Mouse (Mus musculus): ENCODE data around the gene Fat2.

Fat2 gene

GRCm38 (mm10) chr11:55236815-55237214, 99.5 kb downstream of the Fat2 start:
- DNase-seq: no peak

GRCm38 (mm10) chr11:55234791-55235190, 101.6 kb downstream of the Fat2 start:
- no peak for DNase-seq

- no peak for DNase-seq
Observed at GRCm38 (mm10) chr11:55234288-55234687, 102.1 kb downstream of the Fat2 start.

DNA sequence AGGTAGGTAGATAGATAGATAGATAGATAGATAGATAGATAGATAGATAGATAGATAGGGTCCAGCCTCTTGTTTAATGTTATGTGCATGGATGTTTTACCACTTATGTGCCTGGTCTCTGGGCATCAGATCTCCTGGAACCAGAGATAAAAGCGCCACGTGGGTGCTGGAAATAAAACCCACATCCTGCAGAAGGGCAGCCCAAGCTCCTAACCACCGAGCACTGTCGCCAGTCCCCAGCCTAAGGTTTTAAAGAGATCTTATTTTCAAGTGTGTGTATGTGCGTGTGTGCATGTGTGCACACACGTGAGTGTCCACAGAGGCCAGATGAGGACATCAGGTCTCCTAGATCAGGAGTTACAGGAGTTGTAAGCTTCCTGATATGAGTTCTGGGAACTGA, 105.3 kb downstream of the Fat2 start:
- DNase-seq: no peak

DNA sequence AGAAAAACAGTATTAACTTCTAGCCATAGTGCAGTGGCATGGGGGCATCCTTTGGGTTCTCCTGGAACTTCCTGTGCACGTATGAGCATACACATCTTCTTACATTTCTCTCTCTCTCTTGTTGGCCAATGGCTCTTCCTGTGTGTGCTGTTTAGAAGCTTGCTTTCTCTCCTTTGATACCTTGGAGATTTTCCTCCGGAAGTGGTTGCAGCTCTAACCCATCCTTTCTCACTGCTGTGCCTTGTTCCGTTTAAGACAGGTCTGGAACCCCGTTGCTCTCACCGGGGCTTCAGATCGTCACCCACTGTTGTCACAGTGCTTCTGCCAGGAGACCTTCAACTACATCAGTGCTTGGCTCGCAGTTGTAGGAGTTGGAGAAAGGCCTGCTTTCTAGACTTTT, 115.1 kb downstream of the Fat2 start:
- no peak for DNase-seq

- DNase-seq: no peak
Observed at GRCm38 (mm10) chr11:55218473-55218872, 117.9 kb downstream of the Fat2 start.

DNA sequence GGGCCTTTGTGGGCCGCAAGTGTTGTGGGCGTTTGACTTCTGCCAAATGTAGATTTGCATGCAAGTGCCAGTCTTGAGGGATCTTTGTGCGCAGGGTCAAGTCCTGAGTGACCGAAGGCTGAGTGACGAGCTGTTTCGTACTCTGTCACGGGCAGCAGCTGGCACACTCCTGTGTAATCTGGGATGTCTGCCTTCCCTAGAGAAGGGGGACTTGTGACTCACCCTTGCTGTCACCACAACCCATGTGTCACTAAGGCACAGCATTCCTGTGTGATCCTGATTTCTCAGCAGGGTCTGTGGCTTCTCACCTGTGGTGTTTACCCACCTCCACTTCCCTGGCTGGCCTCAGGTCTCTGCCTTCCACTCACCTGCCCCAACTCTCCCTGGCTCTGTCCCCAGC, 118.5 kb downstream of the Fat2 start:
- DNase-seq: no peak

DNA sequence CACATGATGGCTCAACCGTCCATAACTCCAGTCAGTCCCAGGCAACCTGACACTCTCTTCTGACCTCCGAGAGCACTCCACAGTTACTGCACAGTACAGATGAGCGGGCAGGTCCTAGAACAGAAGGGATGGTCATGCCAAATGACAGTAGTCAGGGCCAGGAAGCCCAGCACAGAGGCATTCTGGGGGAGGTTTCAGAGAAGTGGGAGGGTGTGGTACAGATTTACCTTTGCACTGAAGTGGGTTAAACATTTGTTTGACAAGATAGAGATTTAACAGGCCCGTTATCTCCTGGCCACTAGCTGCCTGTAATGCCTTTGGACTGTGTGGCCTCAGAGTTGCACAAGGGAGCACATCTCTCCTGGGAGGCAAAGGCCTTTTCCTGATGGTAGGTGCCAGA, 118.9 kb downstream of the Fat2 start:
- peak in 1 of 2 experiments; percentile 41 for DNase-seq

GRCm38 (mm10) chr11:55216830-55217229, 119.5 kb downstream of the Fat2 start:
- DNase-seq: no peak

DNA sequence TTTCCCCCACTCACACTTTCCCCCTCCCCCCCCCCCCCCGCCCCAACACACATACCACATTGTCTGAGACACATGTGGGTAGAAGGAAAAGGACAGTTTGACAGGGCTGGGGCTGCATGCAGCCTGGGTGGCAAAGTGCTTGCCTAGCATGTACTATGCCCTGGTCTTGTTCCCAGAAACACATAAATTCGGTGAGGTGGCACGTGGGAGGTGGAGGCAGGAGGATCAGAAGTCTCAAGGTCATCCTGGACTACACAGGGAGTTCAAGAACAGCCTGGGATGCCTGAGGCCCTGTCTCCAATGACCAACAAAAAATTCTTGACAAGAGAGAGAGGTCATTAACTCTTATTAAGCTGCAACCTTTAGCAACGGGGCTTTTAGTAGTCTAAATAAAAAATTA, 120.3 kb downstream of the Fat2 start:
- DNase-seq: peak; percentile 15 to 50

- no peak for DNase-seq
Observed at GRCm38 (mm10) chr11:55214978-55215377, 121.4 kb downstream of the Fat2 start.

DNA sequence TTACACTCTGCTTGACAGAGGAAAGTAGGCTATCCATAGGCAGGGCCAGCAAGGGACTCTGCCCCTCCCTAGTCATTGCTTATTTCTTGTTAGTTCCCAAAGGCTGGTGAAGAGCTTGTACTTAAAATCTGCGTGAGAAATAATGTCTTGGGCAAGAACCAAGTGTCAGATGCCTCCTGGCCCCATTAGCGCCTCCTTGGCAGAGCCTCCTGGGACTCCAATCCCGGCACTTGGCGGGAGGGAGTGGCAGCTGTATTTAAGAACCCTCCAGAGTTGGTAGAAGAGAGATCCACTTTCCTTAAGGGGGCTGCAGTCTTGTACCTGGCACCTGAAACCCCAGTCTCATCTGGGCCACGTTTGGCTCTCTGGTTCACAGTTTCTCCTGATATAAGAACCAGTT, 122.2 kb downstream of the Fat2 start:
- no peak for DNase-seq

- no peak for DNase-seq
Observed at GRCm38 (mm10) chr11:55213518-55213917, 122.8 kb downstream of the Fat2 start.

GRCm38 (mm10) chr11:55209626-55210353, 126.6 kb downstream of the Fat2 start:
- peak in 1 of 2 experiments; percentile 17 for DNase-seq

GRCm38 (mm10) chr11:55209032-55209431, 127.3 kb downstream of the Fat2 start:
- DNase-seq: no peak

GRCm38 (mm10) chr11:55208001-55208690, 128.2 kb downstream of the Fat2 start:
- peak in 1 of 2 experiments; percentile 20 for DNase-seq

GRCm38 (mm10) chr11:55204602-55205001, 131.8 kb downstream of the Fat2 start:
- peak; percentile 43 to 56 for DNase-seq

DNA sequence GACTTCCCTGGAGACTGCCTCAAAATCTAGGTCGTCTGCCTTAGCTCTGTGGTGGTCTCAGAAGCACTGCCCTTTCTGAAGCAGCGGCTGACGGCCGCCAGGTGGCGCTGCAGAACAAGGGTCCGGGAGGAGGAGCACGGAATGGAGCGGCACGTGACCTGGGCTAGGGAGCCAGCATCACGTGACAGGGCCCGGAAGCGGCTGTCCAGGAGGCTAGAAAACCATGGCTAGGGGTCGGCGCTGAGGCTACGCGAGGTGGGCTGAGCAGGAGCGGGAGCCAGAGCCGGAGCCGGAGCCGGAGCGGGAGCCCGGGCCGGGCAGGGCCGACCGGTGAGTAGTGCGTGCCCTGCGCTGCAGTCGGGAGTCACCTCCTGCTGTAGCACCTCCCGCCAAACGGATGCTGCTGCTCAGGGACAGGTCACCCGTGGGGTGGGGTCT, 132.2 kb downstream of the Fat2 start, which contains the start of gene Slc36a1:
Gene Slc36a1 (plus strand): TSS at position 192 of the 438 bp plus-strand sequence.
- DNase-seq: peak; percentile 99
